8 mouse cellular contexts compared by ENCODE assay signal in genomic region chr6:24664133-24664866, GRCm38 (mm10). TPM values are rescaled to one million over a fixed set of nuclear protein-coding genes. Genes with fewer than 3 reads are reported as not detected.
DNase-seq lines count a peak whose midpoint lies in the region; ATAC-seq and TF ChIP-seq lines count a peak whose summit lies in the region.

No protein-coding gene starts in this region.

- H3K4me3 ChIP-seq in forebrain, embryonic 12.5 days (replicated peaks), result peak overlapping the region; percentile 97
- H3K4me3 ChIP-seq in heart, embryonic 15.5 days, result peak overlapping the region; percentile 99
- peak overlapping the region; percentile 95 for H3K4me3 ChIP-seq in kidney, postnatal 0 days (replicated peaks; ENCODE audit: low read depth, low read length)
- peak overlapping the region; percentile 96 for H3K4me3 ChIP-seq in liver, embryonic 16.5 days (ENCODE audit: low read depth, low read length)
- H3K4me3 ChIP-seq in neural tube, embryonic 13.5 days, result peak overlapping the region; percentile 98

- peak; percentile 68 for ATAC-seq in forebrain, embryonic 12.5 days (ENCODE audit: low FRiP score)
- ATAC-seq in heart, embryonic 15.5 days (replicated peaks; ENCODE audit: insufficient number of reproducible peaks, insufficient read depth, low FRiP score, low read depth), result peak; percentile 54
- ATAC-seq in kidney, postnatal 0 days (replicated peaks; ENCODE audit: low FRiP score, low read depth), result peak; percentile 56
- peak; percentile 47 for ATAC-seq in liver, embryonic 16.5 days (ENCODE audit: low read depth)
- peak; percentile 58 for ATAC-seq in neural tube, embryonic 13.5 days (ENCODE audit: low read depth)

- H3K4me2 ChIP-seq in forebrain, embryonic 12.5 days, result peak overlapping the region; percentile 86
- peak overlapping the region; percentile 88 for H3K4me2 ChIP-seq in heart, embryonic 15.5 days
- peak overlapping the region; percentile 85 for H3K4me2 ChIP-seq in kidney, postnatal 0 days (ENCODE audit: low read length)
- peak overlapping the region; percentile 90 for H3K4me2 ChIP-seq in liver, embryonic 16.5 days (ENCODE audit: low read depth, low read length)
- H3K4me2 ChIP-seq in neural tube, embryonic 13.5 days, result peak overlapping the region; percentile 96

- no peaks in the 10 kb centered on the region for H3K9me3 ChIP-seq in forebrain, embryonic 12.5 days
- no peaks in the 10 kb centered on the region for H3K9me3 ChIP-seq in heart, embryonic 15.5 days (replicated peaks)
- H3K9me3 ChIP-seq in kidney, postnatal 0 days (replicated peaks; ENCODE audit: low read length), result no peaks in the 10 kb centered on the region
- no peaks in the 10 kb centered on the region for H3K9me3 ChIP-seq in liver, embryonic 16.5 days (replicated peaks; ENCODE audit: control insufficient read depth, low read length)
- no peaks in the 10 kb centered on the region for H3K9me3 ChIP-seq in neural tube, embryonic 13.5 days

- peak; percentile 26 to 39 for DNase-seq in CD8-positive naive resting alpha-beta T cell, adult 2 months (ENCODE audit: low read depth in 2 of 2, low spot score in 2 of 2)
- DNase-seq in adrenal gland, adult 2 months, result peak; percentile 76
- DNase-seq in kidney, postnatal 0 days (ENCODE audit: low spot score), result peak; percentile 61
- DNase-seq in thymus, postnatal 4 days, result peak; percentile 72

- peak overlapping the region; percentile 95 for H3K9ac ChIP-seq in forebrain, embryonic 12.5 days
- peak overlapping the region; percentile 97 for H3K9ac ChIP-seq in heart, embryonic 15.5 days
- H3K9ac ChIP-seq in kidney, postnatal 0 days (ENCODE audit: low read depth, low read length), result peak overlapping the region; percentile 98
- peak overlapping the region; percentile 98 for H3K9ac ChIP-seq in liver, embryonic 16.5 days (ENCODE audit: low read depth, low read length)
- H3K9ac ChIP-seq in neural tube, embryonic 13.5 days, result peak overlapping the region; percentile 97

- WGBS in forebrain, embryonic 12.5 days, result under 1% methylated on average over 56 of the region's 58 CpGs
- under 1% methylated on average over 56 of the region's 58 CpGs for WGBS in heart, embryonic 15.5 days
- under 1% methylated on average over 45 of the region's 58 CpGs for WGBS in kidney, postnatal 0 days
- under 1% methylated on average over 45 of the region's 58 CpGs for WGBS in liver, embryonic 16.5 days (ENCODE audit: insufficient replicate concordance)
- under 1% methylated on average over 40 of the region's 58 CpGs for WGBS in neural tube, embryonic 13.5 days

- no peaks in the 10 kb centered on the region for H3K36me3 ChIP-seq in forebrain, embryonic 12.5 days (replicated peaks)
- no peaks in the 10 kb centered on the region for H3K36me3 ChIP-seq in heart, embryonic 15.5 days
- H3K36me3 ChIP-seq in kidney, postnatal 0 days (ENCODE audit: insufficient read depth, low read length), result no peaks in the 10 kb centered on the region
- H3K36me3 ChIP-seq in liver, embryonic 16.5 days (ENCODE audit: control insufficient read depth, insufficient read depth), result no peaks in the 10 kb centered on the region
- no peaks in the 10 kb centered on the region for H3K36me3 ChIP-seq in neural tube, embryonic 13.5 days

- no peaks in the 10 kb centered on the region for H3K27me3 ChIP-seq in forebrain, embryonic 12.5 days
- no peaks in the 10 kb centered on the region for H3K27me3 ChIP-seq in heart, embryonic 15.5 days
- H3K27me3 ChIP-seq in kidney, postnatal 0 days (ENCODE audit: insufficient read depth, low read length), result no peaks in the 10 kb centered on the region
- H3K27me3 ChIP-seq in liver, embryonic 16.5 days (ENCODE audit: control insufficient read depth, insufficient read depth, low read depth, low read length), result no peaks in the 10 kb centered on the region
- no peaks in the 10 kb centered on the region for H3K27me3 ChIP-seq in neural tube, embryonic 13.5 days

- H3K27ac ChIP-seq in forebrain, embryonic 12.5 days, result peak overlapping the region; percentile 98
- H3K27ac ChIP-seq in heart, embryonic 15.5 days, result peak overlapping the region; percentile 98
- peak overlapping the region; percentile 97 for H3K27ac ChIP-seq in kidney, postnatal 0 days
- peak overlapping the region; percentile 96 for H3K27ac ChIP-seq in liver, embryonic 16.5 days (ENCODE audit: low read length)
- H3K27ac ChIP-seq in neural tube, embryonic 13.5 days (replicated peaks), result peak overlapping the region; percentile 96

- peaks cover 13% of the 10 kb centered on the region for H3K4me1 ChIP-seq in forebrain, embryonic 12.5 days
- peaks cover 22% of the 10 kb centered on the region for H3K4me1 ChIP-seq in heart, embryonic 15.5 days (replicated peaks)
- 0 out of 2 replicates have a peak, but pooled peaks cover 3% of the 10 kb centered on the region for H3K4me1 ChIP-seq in kidney, postnatal 0 days (replicated peaks; ENCODE audit: insufficient read depth, low read length)
- H3K4me1 ChIP-seq in liver, embryonic 16.5 days (ENCODE audit: control insufficient read depth, low read depth, low read length), result peaks cover 12% of the 10 kb centered on the region
- peaks cover 25% of the 10 kb centered on the region for H3K4me1 ChIP-seq in neural tube, embryonic 13.5 days (replicated peaks)

- no peak for TF ChIP-seq CTCF in kidney, postnatal 0 days (IDR thresholded peaks at IDR 0.05; ENCODE audit: low read depth)

RNA-seq across cellular contexts. Expression of gene Wasl, which starts 0.5 kb away (rescaled TPM):
- 10 to 100 TPM; 50.3 to 58.3 TPM for total RNA-seq in adrenal gland, adult 2 months (2021)
- 231 and 314 TPM in 2 replicates for polyA plus RNA-seq in adrenal gland, adult 2 months (2012; rRNA removed)
- 81.9 and 82.5 TPM in 2 replicates for polyA plus RNA-seq in forebrain, embryonic 12.5 days (2016; fragmentation: Nextera tagmentation; extraction: Ambion mirVana)
- 48.7 and 53.3 TPM in 2 replicates for polyA plus RNA-seq in heart, embryonic 15.5 days (2015; fragmentation: Nextera tagmentation; extraction: Ambion mirVana)
- polyA plus RNA-seq in kidney, postnatal 0 days (2015; fragmentation: Nextera tagmentation; extraction: Ambion mirVana), result 122 and 126 TPM in 2 replicates
- 19.7 and 26.1 TPM in 2 replicates for polyA plus RNA-seq in liver, embryonic 16.5 days (2015; fragmentation: Nextera tagmentation; extraction: Ambion mirVana)
- polyA plus RNA-seq in neural tube, embryonic 13.5 days (2015; fragmentation: Nextera tagmentation; extraction: Ambion mirVana), result 50.1 and 63.0 TPM in 2 replicates

Comparison
In these comparisons a context has a peak if more than half of its experiments do, and no peak if none do; other contexts are left out.
1. Peak in every context shown above with its lines: DNase-seq, ATAC-seq, H3K4me3 ChIP-seq and H3K27ac ChIP-seq.